Mouse (Mus musculus): ENCODE results near the gene Gpatch2. TPM values are rescaled to one million over a fixed set of nuclear protein-coding genes. Genes with fewer than 3 reads are reported as not detected.
A peak's percentile ranks its signal among the peaks of the same experiment; 100 is the strongest.

Gpatch2 gene
- 15.9 and 16.5 TPM in 2 replicates for polyA plus RNA-seq (2015; fragmentation: Nextera tagmentation; extraction: Ambion mirVana)

DNA sequence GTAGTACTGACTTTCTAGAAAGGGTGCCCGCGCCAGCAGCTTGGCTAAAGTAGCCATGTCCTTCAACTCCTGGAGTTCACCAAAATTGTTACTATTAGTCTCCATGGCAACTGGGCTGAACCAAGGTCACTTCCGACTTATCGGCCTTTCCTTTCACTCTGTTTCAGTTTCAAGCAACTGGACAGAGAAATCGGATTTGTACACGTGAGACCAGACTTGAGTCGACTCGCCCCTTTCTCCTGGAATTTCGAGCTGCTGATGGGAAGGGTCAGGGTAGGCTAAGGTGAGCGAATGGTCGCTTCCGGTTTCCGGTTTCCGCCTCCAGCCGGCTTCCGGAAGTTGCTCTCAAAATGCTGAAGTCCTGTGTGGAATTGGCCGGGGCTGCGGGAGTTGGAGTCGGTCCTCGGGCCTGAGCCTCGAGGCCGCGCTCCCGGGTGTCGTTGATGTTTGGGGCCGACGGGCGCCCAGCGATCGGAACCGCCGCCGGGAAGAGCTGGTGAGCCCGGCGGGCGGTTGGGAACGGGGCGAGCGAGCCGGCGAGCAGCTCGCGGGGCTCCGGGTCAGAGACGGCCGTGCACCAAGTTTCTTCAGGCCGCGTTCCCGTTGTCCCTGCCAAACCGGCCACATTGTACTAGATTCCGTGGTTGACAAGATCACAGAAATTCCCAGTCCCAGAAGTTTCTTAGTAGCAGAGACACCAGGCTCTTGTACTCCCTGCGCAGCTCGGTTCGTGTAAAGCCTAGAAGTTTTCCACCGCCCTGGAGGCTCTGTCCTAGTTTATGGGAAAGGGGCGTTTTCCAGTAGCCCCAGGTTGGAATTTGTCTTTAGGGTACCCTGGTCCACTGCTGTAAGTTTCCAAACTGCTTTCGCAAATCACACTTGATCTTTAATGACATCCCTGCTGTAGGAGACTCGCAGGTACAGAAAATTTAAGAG lies at the start of gene Gpatch2, which contains the start of gene Spata17:
TSS of gene Gpatch2 (plus strand) at position 328 of the 936 bp plus-strand sequence.
TSS of gene Spata17 (minus strand) at position 285 of the 936 bp plus-strand sequence.
- Histone ChIP-seq H3K4me1 (peaks cover 3% of the 10 kb centered on the region; the same call in 1 of the 2 replicates), H3K27ac (replicated peaks) (peak within 1 kb of the TSS; percentile 80; the same call in 1 of the 2 replicates), H3K27me3 (no peaks in the 10 kb centered on the region), H3K9me3 (replicated peaks) (no peaks in the 10 kb centered on the region), H3K36me3 (no peaks in the 10 kb centered on the region), H3K4me3 (replicated peaks) (peak within 1 kb of the TSS; percentile 93), H3K4me2 (replicated peaks) (peak within 1 kb of the TSS; percentile 71), H3K9ac (peak within 1 kb of the TSS; percentile 81)
- peak; percentile 83; the same call in 1 of the 2 replicates for ATAC-seq (ENCODE audit: insufficient number of reproducible peaks, low FRiP score, low TSS enrichment, low read depth)
- WGBS: under 1% methylated on average over 58 of the region's 58 CpGs

DNA sequence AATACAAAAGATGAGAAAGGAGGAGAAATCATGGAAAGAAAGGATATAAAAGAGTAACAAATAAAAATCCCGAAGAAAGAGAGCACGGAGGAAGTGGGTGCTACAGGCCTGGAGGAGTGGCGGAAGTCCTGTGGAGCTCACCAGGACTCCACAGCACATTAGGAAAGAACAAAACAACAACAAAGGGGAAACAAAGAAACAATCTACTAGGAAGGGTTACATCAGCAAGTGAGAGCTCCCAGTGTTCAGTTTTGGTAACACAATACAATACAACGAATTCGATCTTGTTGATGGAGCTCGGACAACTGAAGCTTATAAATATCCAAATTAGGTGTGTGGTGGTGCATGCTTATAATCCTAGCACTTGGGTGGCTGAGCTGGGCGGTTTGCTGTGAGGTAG lies 45.7 kb upstream of the Gpatch2 start:
- Histone ChIP-seq H3K4me3 (replicated peaks) (no peak overlapping the region), H3K27ac (replicated peaks) (no peak overlapping the region), H3K9me3 (replicated peaks) (no peaks in the 10 kb centered on the region), H3K4me1 (no peaks in the 10 kb centered on the region), H3K36me3 (no peaks in the 10 kb centered on the region), H3K4me2 (replicated peaks) (no peak overlapping the region), H3K27me3 (no peaks in the 10 kb centered on the region), H3K9ac (no peak overlapping the region)
- ATAC-seq (ENCODE audit: insufficient number of reproducible peaks, low FRiP score, low TSS enrichment, low read depth): no peak
- 81% methylated on average over 7 of the region's 7 CpGs for WGBS

DNA sequence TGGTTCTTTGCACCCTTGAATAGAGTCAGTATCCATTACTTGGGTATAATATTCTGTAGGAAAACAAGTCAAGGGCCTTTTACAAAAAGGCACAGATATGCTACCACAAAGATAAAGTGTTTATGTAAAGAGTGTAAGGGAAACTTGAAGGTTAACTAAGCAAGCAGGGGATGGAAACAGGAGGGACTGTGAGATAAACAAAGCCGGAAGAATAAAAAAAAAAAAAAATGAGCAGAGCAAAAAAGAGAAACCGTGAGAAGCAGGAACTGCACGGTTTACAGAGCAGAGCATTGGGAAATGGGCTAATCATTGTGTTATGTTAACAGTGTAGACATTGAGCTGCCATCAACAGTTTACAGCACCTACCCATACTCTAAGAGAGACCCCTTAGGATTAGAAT lies 44.9 kb upstream of the Gpatch2 start:
- no peak overlapping the region for H3K27ac ChIP-seq (replicated peaks)
- H3K4me3 ChIP-seq (replicated peaks): no peak overlapping the region
- no peaks in the 10 kb centered on the region for H3K4me1 ChIP-seq
- no peaks in the 10 kb centered on the region for H3K9me3 ChIP-seq (replicated peaks)
- no peaks in the 10 kb centered on the region for H3K36me3 ChIP-seq
- ATAC-seq (ENCODE audit: insufficient number of reproducible peaks, low FRiP score, low TSS enrichment, low read depth): no peak
- H3K9ac ChIP-seq: no peak overlapping the region
- H3K4me2 ChIP-seq (replicated peaks): no peak overlapping the region
- 72% methylated on average over 3 of the region's 3 CpGs for WGBS
- no peaks in the 10 kb centered on the region for H3K27me3 ChIP-seq

DNA sequence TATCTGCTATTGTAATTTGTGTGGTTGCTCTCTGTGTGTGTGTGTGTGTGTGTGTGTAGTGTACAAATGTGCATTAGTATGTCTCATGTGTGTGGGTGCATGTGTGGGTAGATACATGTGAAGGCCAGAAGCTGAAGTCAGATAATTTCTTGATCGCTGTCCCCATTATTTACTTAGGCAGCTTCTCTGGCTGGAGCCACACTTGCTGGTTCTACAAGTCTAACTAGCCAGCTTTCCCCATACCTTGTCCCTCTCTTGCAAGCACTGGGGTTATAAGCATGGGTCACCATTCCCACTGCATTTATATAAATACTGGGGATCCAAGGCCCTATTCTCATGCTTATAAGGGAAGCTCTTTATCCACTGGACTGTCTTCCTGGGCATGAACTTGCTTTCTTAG lies 39.3 kb upstream of the Gpatch2 start:
- H3K9ac ChIP-seq: no peak overlapping the region
- no peak for ATAC-seq (ENCODE audit: insufficient number of reproducible peaks, low FRiP score, low TSS enrichment, low read depth)
- no peak overlapping the region for H3K4me2 ChIP-seq (replicated peaks)
- no peak overlapping the region for H3K27ac ChIP-seq (replicated peaks)
- no peaks in the 10 kb centered on the region for H3K4me1 ChIP-seq
- no peaks in the 10 kb centered on the region for H3K36me3 ChIP-seq
- WGBS: 100% methylated on average over 1 of the region's 1 CpGs
- H3K27me3 ChIP-seq: no peaks in the 10 kb centered on the region
- no peak overlapping the region for H3K4me3 ChIP-seq (replicated peaks)
- no peaks in the 10 kb centered on the region for H3K9me3 ChIP-seq (replicated peaks)

DNA sequence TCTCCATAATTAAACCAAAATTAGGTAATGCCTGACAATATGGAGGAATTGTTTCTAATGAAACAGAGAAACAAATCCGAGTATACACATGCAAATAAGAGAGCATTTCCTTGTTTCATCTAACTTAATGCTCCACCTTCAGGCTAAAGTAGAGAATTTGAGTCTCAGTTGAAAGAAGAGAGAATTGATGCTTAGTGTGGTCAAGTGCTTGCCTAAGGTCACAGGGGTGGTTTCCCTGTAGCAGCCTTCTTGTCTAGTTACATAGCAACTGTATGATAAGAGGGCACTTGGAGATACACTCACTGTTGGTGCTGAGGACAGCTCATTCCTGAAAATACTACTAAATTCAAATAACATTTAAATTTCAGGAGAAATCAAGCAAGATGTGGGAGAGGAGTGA lies 36.8 kb upstream of the Gpatch2 start:
- Histone ChIP-seq H3K4me3 (replicated peaks) (no peak overlapping the region), H3K9ac (no peak overlapping the region), H3K4me2 (replicated peaks) (no peak overlapping the region), H3K27me3 (no peaks in the 10 kb centered on the region), H3K9me3 (replicated peaks) (no peaks in the 10 kb centered on the region), H3K27ac (replicated peaks) (no peak overlapping the region), H3K36me3 (no peaks in the 10 kb centered on the region), H3K4me1 (no peaks in the 10 kb centered on the region)
- 67% methylated on average over 1 of the region's 1 CpGs for WGBS
- ATAC-seq (ENCODE audit: insufficient number of reproducible peaks, low FRiP score, low TSS enrichment, low read depth): no peak

DNA sequence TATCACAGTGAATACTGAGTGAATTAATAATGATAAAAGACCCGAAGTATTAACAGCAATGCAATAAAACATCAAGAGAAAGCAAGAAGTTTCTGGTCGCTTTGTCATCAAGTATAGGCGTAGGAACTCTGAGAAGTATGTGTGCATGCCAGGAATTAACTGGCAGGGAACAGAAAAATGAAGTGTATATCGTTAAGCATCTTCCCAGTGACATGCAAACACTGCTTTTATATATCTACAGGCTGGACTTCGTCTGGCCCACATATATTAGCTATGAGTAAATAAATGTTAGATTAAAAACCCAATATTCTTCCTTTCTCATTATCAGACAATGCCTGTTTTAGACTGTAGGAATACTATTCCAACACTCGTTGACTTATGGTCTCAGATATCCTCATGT lies 9.8 kb upstream of the Gpatch2 start:
- H3K9me3 ChIP-seq (replicated peaks): no peaks in the 10 kb centered on the region
- H3K4me3 ChIP-seq (replicated peaks): no peak overlapping the region
- H3K9ac ChIP-seq: no peak overlapping the region
- H3K4me2 ChIP-seq (replicated peaks): no peak overlapping the region
- H3K27me3 ChIP-seq: no peaks in the 10 kb centered on the region
- ATAC-seq (ENCODE audit: insufficient number of reproducible peaks, low FRiP score, low TSS enrichment, low read depth): no peak
- H3K36me3 ChIP-seq: no peaks in the 10 kb centered on the region
- no peaks in the 10 kb centered on the region for H3K4me1 ChIP-seq
- 79% methylated on average over 6 of the region's 6 CpGs for WGBS
- no peak overlapping the region for H3K27ac ChIP-seq (replicated peaks)

DNA sequence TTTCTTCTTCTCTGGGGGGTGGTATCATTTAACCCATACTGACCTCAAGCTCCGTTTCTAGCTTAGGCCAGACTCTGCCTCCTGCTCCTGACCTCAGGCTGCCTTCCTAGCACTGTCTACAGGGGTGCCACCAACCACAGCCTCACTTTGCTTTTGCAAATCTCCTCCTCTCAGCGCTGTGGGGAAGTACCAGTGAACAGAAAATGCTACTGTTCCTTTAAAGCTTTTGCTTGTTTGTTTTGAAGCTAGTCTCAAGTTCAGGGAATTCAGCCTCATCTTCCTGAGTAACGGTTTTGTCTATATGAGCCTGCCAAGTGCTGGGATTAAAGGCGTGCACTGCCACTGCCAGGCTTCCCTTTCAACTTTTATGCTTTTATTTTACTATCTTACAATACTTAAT lies 5.8 kb upstream of the Gpatch2 start:
- WGBS: 46% methylated on average over 4 of the region's 4 CpGs

DNA sequence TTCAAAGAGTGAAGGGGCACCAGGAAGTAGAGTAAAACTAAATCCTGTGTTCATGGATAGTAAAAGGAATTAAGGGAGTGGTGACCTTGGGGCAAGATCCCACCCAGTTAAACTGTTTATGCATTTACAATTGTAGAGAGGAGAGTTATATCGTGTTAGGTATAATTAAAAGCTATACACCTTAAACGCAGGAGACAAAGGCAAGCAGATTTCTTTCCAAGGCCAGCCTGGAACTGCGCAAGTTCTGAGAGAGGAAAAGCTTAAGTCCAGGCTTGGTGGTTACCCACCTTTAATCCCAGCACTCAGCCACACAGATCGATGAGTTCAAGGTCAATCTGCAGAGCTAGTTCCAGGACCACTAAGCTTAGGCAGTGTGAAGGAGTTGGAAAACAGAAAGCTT lies 4.6 kb upstream of the Gpatch2 start:
- no peak overlapping the region for H3K27ac ChIP-seq (replicated peaks)
- no peak for ATAC-seq (ENCODE audit: insufficient number of reproducible peaks, low FRiP score, low TSS enrichment, low read depth)
- WGBS: 75% methylated on average over 4 of the region's 4 CpGs
- H3K4me2 ChIP-seq (replicated peaks): no peak overlapping the region
- H3K36me3 ChIP-seq: no peaks in the 10 kb centered on the region
- H3K27me3 ChIP-seq: no peaks in the 10 kb centered on the region
- H3K9ac ChIP-seq: no peak overlapping the region
- H3K4me3 ChIP-seq (replicated peaks): no peak overlapping the region
- H3K9me3 ChIP-seq (replicated peaks): no peaks in the 10 kb centered on the region
- H3K4me1 ChIP-seq: no peaks in the 10 kb centered on the region

More for the DNA sequence above, 5.8 kb upstream of the Gpatch2 start:
- Histone ChIP-seq H3K4me3 (replicated peaks) (no peak overlapping the region), H3K27me3 (no peaks in the 10 kb centered on the region), H3K27ac (replicated peaks) (no peak overlapping the region), H3K9me3 (replicated peaks) (no peaks in the 10 kb centered on the region), H3K9ac (no peak overlapping the region), H3K36me3 (no peaks in the 10 kb centered on the region), H3K4me1 (no peaks in the 10 kb centered on the region), H3K4me2 (replicated peaks) (no peak overlapping the region)
- ATAC-seq (ENCODE audit: insufficient number of reproducible peaks, low FRiP score, low TSS enrichment, low read depth): no peak

DNA sequence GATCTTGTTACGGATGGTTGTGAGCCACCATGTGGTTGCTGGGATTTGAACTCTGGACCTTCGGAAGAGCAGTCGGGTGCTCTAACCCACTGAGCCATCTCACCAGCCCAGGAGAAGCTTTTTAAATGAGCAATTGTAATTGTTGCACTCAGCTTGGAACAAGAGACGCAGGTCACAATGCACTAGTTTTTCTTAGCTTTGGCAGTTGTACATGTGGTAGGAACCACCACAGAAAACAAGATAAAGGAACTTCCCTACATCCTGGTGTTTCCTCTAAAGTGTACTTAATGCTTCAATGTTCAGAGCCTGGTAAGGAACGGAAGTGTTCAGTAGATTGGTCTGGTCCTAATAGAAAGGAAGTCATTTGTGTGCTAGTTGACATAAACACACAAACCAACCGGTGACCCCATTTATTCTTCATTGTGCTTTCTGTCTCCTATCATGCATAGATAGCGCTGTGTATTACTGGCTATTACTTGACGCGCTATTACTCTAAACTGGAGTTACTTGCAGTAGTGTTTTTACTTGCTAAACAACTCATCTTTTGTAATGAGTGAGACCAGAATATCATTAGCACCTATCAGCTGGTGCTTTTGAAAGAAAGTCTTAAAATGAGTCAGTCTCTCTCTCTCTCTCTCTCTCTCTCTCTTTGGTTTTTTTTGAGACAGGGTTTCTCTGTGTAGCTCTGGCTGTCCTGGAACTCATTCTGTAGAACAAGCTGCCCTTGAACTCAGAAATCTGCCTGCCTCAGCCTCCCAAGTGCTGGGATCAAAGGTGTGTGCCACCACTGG lies 1.5 kb downstream of the Gpatch2 start:
- no peak overlapping the region for H3K27ac ChIP-seq (replicated peaks)
- WGBS: 89% methylated on average over 9 of the region's 9 CpGs
- no peaks in the 10 kb centered on the region for H3K36me3 ChIP-seq
- no peaks in the 10 kb centered on the region for H3K27me3 ChIP-seq
- no peaks in the 10 kb centered on the region for H3K9me3 ChIP-seq (replicated peaks)
- H3K9ac ChIP-seq: no peak overlapping the region
- ATAC-seq (ENCODE audit: insufficient number of reproducible peaks, low FRiP score, low TSS enrichment, low read depth): no peak
- no peak overlapping the region for H3K4me2 ChIP-seq (replicated peaks)
- no peak overlapping the region for H3K4me3 ChIP-seq (replicated peaks)
- H3K4me1 ChIP-seq: peaks cover 3% of the 10 kb centered on the region; the same call in 1 of the 2 replicates

DNA sequence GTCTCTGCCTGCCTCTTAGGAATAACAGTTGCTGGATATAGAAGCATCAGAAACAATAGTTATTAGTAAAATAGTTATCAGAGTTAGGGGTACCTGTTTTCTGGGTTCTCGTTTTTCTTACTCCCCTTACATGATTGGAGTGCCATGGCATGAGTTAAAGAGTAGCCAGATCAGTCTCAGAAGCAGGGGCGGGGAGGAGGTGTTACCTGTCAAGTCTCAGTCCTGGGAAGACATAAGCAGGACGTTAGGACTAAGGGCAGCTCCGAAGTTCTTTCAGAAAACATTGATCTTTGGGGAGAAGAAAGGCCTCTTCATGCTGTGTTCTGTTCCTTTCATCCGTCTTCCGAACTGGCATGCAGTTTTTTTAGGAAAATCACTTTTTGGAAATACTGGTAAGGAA lies 5.4 kb downstream of the Gpatch2 start:
- no peak overlapping the region for H3K27ac ChIP-seq (replicated peaks)
- H3K36me3 ChIP-seq: peaks cover 7% of the 10 kb centered on the region; the same call in 1 of the 2 replicates
- H3K4me2 ChIP-seq (replicated peaks): no peak overlapping the region
- 82% methylated on average over 6 of the region's 6 CpGs for WGBS
- no peaks in the 10 kb centered on the region for H3K27me3 ChIP-seq
- H3K4me3 ChIP-seq (replicated peaks): no peak overlapping the region
- no peak for ATAC-seq (ENCODE audit: insufficient number of reproducible peaks, low FRiP score, low TSS enrichment, low read depth)
- no peak overlapping the region for H3K9ac ChIP-seq
- no peaks in the 10 kb centered on the region for H3K9me3 ChIP-seq (replicated peaks)
- H3K4me1 ChIP-seq: peaks cover 3% of the 10 kb centered on the region; the same call in 1 of the 2 replicates

DNA sequence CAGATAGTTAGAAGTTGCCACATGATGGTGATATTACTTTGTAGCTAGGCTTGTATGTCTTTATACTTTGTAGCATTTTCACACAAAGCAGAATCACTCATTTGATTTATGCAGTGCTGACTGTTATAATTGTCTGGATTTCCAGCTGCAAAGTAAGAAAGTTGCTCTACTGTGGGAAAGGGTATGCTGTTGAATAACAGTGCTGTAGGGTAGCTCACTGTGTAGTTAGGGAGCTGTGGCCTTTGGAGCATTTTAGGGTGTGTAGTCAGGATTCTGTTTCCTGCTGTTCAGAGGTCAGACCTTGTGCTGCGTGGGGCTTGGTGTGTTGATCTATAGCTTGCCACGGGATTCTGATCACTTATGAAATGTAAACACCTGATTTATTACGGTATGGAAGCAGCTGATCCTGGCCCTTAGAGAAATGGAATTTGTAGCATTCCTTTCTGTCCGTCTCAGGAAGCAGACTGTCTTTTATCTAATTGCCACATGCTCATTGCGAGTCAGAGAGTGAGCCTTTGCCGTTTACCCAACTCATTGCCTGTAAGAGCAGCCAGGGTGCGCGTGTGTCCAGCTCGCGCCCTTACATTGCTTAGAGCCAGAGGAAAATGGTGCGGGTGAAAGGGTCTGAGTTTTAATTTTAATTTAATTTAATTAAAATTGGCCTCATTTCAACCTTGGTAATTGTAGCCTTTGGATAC lies 11.2 kb downstream of the Gpatch2 start:
- H3K27ac ChIP-seq (replicated peaks): no peak overlapping the region
- no peak overlapping the region for H3K4me3 ChIP-seq (replicated peaks)
- H3K27me3 ChIP-seq: no peaks in the 10 kb centered on the region
- peaks cover 14% of the 10 kb centered on the region; the same call in 1 of the 2 replicates for H3K36me3 ChIP-seq
- ATAC-seq (ENCODE audit: insufficient number of reproducible peaks, low FRiP score, low TSS enrichment, low read depth): no peak
- H3K9me3 ChIP-seq (replicated peaks): no peaks in the 10 kb centered on the region
- no peak overlapping the region for H3K4me2 ChIP-seq (replicated peaks)
- 0 out of 2 replicates have a peak, but pooled peaks cover 4% of the 10 kb centered on the region for H3K4me1 ChIP-seq
- WGBS: 63% methylated on average over 11 of the region's 11 CpGs
- H3K9ac ChIP-seq: no peak overlapping the region

All from embryonic facial prominence, embryonic 15.5 days (tissue).